Mouse (Mus musculus) lung, adult 18-20 months (tissue): ENCODE data around the gene Ak5.
"Not testable (repeated sequence)": the region's sequence is repeated elsewhere in the genome, so short reads cannot be mapped to it uniquely, and the experiment has no call there.

Source experiments
- DNase-seq, 2 experiments: peaks; one replicate each; pipeline ENCODE4 v3.0.0; 2022; ENCODE audit warnings: mixed read lengths in 2 of 2

Ak5 gene

DNA sequence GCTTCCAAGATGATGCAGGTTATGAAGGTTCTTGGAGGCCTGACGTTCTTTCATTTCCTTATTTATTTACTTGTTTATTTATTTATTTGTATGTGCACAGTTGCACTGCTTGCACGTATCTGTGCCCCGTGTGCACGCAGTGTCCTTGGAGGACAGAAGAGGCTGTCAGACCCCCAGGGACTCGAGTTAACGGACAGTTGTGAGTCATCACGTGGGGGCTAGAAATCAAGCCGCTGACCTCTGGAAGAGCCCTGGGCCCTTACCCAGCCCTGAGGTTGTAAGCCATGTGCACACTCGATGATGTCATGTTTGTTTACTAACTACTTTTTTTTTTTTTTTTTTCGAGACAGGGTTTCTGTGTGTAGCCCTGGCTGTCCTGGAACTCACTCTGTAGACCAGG, 197.8 kb downstream of the Ak5 start:
- DNase-seq, result no peak

DNA sequence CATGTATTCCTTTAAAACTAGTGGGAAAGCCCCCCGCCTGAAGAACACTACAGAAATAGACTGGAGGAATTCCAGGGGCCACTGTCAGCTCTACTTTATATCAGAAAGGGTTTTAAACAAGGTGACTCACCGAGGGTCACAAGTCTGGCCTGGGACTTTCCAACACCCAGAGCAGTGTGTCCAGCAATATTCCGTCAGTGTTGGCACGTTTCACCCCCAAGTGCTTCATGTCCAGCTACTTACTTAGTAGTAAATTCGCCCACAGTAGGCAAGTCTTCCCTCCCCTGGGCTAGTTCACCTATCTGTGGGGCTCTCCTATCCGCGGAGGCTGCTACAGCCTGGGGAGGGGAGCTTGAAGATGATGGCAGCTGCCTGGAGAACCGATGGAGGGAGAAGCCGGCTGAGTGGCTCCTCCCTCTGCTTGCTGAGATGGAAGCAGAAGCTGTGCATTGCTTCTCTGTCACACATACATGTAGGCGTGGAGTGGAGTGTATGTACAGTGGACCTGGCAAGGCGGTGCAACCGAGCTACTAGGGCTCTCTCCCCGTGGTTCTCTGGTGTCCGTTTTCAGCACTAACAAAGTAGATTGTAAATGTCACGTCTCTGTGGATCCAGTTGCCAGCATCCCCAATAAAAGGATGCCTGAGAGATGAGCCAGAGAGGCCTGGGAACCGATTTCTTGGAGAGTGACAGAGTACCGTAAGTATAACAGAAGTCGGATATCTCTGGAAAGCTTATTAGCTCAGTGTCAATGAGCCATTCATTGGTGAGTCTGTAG, 198.5 kb downstream of the Ak5 start:
- DNase-seq, result no peak

- no peak for DNase-seq
These were observed 199.6 kb downstream of the Ak5 start for GRCm38 (mm10) chr3:152468569-152469041.

DNA sequence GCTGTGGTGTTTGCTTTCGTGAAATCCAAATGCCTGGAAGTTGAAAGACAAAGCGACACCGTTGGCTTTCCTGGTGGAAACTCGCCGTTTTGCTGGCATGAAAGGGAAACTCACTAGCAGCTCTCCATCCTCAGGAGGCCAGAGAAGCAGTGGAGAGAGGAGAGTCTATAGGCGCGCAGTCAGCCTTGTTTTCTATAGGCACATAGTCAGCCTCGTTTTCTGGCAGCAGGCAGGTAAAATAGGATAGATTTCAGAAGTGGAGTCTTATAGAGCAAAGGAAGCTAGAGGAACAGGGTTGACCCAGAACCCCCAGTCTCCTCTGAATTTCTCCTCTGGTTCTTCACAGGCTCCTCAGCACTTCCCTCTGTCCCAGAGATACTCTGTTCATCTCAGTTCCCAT, 200.1 kb downstream of the Ak5 start:
- no peak for DNase-seq

GRCm38 (mm10) chr3:152467312-152467711, 200.8 kb downstream of the Ak5 start:
- DNase-seq, result no peak

- no peak for DNase-seq
These were observed 201.3 kb downstream of the Ak5 start for GRCm38 (mm10) chr3:152466849-152467248.

DNA sequence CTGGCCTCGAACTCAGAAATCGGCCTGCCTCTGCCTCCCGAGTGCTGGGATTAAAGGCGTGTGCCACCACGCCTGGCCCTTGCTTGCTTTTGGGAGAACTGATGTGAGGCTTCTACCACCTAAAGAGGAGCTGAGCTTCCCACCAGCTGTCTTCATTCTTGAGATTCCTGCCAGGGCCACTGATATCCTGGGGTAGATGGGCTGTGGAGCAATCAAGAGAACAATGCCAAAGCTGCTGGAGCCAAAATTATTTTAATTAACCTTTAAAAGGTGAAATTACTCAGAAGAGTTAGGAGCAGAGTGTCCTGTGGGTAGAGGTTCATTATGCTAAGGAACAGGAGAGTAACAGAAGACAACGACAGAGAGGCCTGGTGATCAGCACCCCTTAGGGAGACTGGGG, 202.8 kb downstream of the Ak5 start:
- no peak for DNase-seq

GRCm38 (mm10) chr3:152464462-152464861, 203.7 kb downstream of the Ak5 start:
- no peak for DNase-seq

DNA sequence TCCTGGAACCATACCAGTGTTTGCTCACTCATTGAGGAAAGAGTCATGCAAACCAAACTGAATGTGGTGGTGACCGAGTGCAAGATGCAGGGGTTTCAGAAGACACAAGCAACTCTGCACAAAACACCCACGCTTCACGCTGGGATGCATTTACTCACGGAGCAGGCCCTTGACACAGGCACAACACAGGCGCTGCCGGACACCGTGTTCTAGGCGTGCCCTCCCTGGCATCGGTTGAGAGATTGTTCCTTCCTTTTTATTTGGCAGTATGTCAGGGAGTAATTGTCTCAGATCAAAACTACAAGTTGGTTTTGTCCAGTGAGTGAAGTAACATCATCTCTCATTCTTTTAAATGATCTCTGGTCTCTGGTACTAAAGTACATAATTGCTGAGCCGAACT, 205.3 kb downstream of the Ak5 start:
- peak in 1 of 2 experiments; percentile 41 for DNase-seq

GRCm38 (mm10) chr3:152462038-152462547, 206.1 kb downstream of the Ak5 start:
- peak in 1 of 2 experiments; percentile 15 for DNase-seq

GRCm38 (mm10) chr3:152460802-152461201, 207.4 kb downstream of the Ak5 start:
- no peak for DNase-seq

DNA sequence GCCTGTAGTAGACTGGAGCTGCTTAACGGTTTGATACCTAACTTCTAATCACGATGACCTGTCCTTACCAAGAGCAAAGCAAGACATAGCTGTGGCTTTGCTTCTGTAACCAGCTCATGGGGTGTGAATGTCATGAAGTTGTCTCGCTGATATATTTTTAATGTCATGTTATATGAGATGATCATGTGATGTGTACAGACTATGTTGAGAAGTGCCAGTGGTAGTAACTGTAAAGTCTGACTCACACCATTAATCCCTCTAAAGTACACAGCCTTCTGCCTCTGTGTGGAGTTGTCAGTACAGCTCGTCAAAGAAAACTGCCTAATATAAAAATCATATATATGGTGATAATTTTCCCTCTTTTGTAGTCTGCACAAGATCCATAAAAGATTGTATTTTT, 209.3 kb downstream of the Ak5 start:
- not testable (repeated sequence) for DNase-seq

DNA sequence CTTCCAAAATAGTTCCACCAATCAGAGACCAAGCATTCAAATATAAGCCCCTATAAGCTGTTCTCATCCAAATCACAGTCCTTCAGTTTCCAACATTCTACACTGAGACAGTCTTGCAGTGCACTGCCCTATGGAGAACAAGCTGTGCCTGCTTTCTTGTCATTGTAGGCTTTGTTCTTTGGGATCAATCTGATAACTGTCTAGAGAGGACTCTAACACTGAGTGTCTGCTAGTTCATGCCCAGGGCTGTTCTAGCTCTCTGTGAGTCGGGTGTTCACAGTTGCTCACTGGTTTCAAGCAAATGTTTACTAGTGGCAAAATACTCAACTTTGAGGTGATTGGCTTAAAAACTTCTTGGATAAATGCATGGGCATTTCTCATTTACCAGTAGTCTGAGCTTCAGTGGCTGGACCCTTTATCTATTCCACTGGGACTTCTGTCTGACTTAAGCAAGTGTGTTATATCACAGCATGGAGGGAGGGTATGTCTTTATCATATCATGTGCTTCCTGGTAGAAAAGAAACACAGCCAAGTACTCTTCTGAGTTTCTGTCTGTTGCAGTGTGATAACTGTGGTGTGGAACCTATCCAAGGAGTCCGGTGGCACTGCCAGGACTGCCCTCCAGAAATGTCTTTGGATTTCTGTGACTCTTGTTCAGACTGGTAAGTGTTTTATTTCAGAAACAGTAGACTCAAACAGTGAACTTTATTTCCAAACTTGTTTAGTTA, 210.7 kb downstream of the Ak5 start:
- no peak for DNase-seq

- DNase-seq, result no peak
These were observed 215.0 kb downstream of the Ak5 start for GRCm38 (mm10) chr3:152453163-152453562.

DNA sequence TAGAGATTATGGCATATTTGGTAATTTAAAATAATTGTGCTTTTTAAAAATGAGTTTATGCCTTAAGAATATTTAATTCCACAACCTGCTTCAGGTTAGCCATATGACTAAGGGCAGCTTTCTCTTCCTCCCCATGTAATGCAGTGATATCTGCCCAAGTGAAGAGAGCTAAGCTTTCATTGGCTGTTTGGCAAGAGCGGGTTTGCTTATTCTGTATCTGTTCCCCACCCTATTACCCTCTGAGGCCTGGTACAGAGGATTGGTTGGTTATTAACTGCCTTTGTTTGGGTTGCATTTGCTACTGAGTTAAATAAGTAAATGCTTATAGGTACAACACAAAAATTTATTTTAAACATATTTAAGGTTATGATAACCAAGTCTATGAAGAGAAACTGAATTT, 221.2 kb downstream of the Ak5 start:
- DNase-seq, result no peak

DNA sequence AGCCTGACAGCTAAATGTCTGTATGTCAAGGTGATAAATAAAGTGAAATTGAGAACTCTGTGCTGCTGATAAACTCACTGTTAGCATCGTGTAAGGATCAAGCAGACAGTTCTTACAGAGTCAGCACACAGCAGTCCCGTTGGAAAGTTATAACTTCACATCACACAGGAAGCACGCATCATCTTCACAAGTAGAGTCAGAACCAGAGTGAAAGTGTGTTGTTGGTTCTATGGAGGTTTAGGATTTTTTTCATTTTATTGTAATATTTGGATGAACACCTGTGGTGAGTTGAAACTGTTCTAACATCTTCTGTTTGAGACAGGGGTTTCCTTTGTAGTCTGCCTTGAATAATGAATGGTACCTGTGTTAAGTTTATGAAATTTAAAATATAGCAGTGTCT, 224.0 kb downstream of the Ak5 start:
- no peak for DNase-seq

- no peak for DNase-seq
These were observed 225.4 kb downstream of the Ak5 start for GRCm38 (mm10) chr3:152442795-152443194.

GRCm38 (mm10) chr3:152438068-152438467, 230.1 kb downstream of the Ak5 start:
- DNase-seq, result no peak

DNA sequence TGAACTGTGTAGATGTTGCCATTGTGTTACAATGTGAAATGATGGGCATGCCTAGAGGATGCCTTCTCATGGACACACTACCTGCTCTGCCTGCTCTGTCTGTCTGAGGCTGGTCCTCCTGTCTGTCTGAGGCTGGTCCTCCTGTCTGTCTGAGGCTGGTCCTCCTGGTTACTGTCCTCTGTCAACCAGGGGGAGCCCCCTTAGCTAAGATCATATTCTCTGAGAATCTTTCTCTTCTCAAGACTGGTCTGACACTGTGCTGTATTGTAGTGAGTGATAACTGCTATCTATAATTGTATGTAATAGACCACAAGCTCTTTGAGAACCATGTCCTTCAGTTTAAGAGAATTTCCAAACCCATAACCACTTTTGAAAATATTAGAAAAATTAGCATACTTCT, 232.6 kb downstream of the Ak5 start:
- DNase-seq, result no peak

DNA sequence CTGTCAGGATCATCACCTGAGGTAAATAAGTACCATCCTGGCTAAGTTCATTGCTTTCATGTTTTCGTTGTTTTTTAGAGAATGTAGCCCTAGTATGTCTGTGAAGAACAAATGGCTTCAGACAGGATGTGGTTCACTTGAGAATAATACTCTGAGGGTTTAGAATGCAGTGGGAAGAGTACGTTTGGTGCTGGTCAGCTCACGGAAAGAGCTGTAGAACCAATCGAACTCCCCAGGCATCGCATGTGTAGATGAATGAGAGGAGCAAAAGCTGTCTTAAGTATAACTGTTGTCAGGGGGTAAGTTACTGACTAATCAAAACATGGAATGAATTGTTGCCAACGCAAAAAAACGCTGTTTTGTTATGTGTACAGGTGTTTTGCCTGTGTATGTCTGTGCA, 235.5 kb downstream of the Ak5 start:
- DNase-seq, result no peak

GRCm38 (mm10) chr3:152428925-152429324, 239.2 kb downstream of the Ak5 start:
- no peak for DNase-seq
